Mouse (Mus musculus): Measurements from ENCODE around the gene Camsap3. TPM values are rescaled to one million over a fixed set of nuclear protein-coding genes. Genes with fewer than 3 reads are reported as not detected.
"Not testable (repeated sequence)": the region's sequence is repeated elsewhere in the genome, so short reads cannot be mapped to it uniquely, and the experiment has no call there.

Camsap3 gene
- polyA plus RNA-seq, 1 experiment from 2014 or later = 16.7 TPM

- H3K27me3 ChIP-seq = no peaks in the 10 kb centered on the region
- no peak overlapping the region for H3K4me2 ChIP-seq (replicated peaks)
- H3K4me3 ChIP-seq (replicated peaks) = no peak overlapping the region
- WGBS = 64% methylated on average over 15 of the region's 15 CpGs
- H3K4me1 ChIP-seq = 0 out of 2 replicates have a peak, but pooled peaks cover 3% of the 10 kb centered on the region
- H3K27ac ChIP-seq (replicated peaks) = 0 out of 2 replicates have a peak overlapping the region, but pooled peaks have one; percentile 13
- ATAC-seq (ENCODE audit: insufficient number of reproducible peaks, low FRiP score, low TSS enrichment, low read depth) = no peak
- H3K9ac ChIP-seq = no peak overlapping the region
- no peaks in the 10 kb centered on the region for H3K36me3 ChIP-seq
- H3K9me3 ChIP-seq (replicated peaks) = no peaks in the 10 kb centered on the region
Measured at GRCm38 (mm10) chr8:3576211-3576960, 10.7 kb upstream of the Camsap3 start.

GRCm38 (mm10) chr8:3579390-3580364 lies 7.4 kb upstream of the Camsap3 start:
- peak; percentile 56; the same call in 1 of the 2 replicates for ATAC-seq (ENCODE audit: insufficient number of reproducible peaks, low FRiP score, low TSS enrichment, low read depth)
- Histone ChIP-seq H3K4me3 (replicated peaks) (no peak overlapping the region), H3K27me3 (no peaks in the 10 kb centered on the region), H3K27ac (replicated peaks) (peak overlapping the region; percentile 70), H3K9me3 (replicated peaks) (no peaks in the 10 kb centered on the region), H3K4me2 (replicated peaks) (no peak overlapping the region), H3K36me3 (no peaks in the 10 kb centered on the region), H3K9ac (no peak overlapping the region), H3K4me1 (0 out of 2 replicates have a peak, but pooled peaks cover 3% of the 10 kb centered on the region)
- 57% methylated on average over 9 of the region's 9 CpGs for WGBS

DNA sequence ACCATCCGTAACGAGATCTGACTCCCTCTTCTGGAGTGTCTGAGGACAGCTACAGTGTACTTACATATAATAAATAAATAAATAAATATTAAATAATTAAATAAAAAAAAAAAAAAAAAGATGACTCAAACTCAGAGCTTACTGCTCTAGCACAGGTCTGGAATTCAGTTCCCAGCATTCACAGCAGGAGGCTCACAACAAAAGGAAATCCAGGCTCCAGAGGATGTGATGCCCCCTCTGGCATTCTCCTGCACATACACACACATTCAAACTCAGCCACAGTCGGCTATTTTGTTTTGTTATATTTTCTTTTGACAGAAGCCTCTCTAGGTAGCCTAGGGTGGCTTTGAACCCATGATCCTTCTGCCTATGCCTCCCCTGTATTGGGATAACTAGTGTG lies 5.1 kb upstream of the Camsap3 start:
- not testable (repeated sequence) for H3K27me3 ChIP-seq; ATAC-seq (ENCODE audit: insufficient number of reproducible peaks, low FRiP score, low TSS enrichment, low read depth); H3K9ac ChIP-seq; H3K27ac ChIP-seq (replicated peaks); H3K4me2 ChIP-seq (replicated peaks); H3K4me1 ChIP-seq; H3K4me3 ChIP-seq (replicated peaks); H3K9me3 ChIP-seq (replicated peaks); H3K36me3 ChIP-seq
- 78% methylated on average over 1 of the region's 3 CpGs for WGBS

DNA sequence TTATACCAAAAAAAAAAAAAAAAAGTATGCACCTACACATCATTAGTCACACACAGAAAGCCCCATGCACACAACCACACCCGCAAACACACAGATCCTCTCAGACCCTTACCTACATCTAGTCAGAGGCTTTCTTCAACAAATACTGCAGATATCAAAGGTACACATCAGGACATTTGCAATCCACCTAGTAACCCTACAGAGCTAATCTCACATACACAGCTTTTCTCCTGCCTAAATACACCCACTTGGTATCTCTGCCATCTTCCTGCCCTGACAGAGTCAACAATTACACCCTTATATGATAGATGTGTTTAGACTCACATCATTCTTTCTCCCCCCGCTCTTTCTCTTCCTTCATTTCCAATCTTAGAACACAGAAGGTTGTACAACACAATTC lies 641 bp upstream of the Camsap3 start:
- no peaks in the 10 kb centered on the region for H3K36me3 ChIP-seq
- no peaks in the 10 kb centered on the region for H3K9me3 ChIP-seq (replicated peaks)
- no peak overlapping the region for H3K9ac ChIP-seq
- H3K4me2 ChIP-seq (replicated peaks) = no peak overlapping the region
- peaks cover 15% of the 10 kb centered on the region for H3K4me1 ChIP-seq
- 86% methylated on average over 2 of the region's 2 CpGs for WGBS
- no peak for ATAC-seq (ENCODE audit: insufficient number of reproducible peaks, low FRiP score, low TSS enrichment, low read depth)
- no peak overlapping the region for H3K27ac ChIP-seq (replicated peaks)
- no peak overlapping the region for H3K4me3 ChIP-seq (replicated peaks)
- peaks cover 4% of the 10 kb centered on the region for H3K27me3 ChIP-seq

DNA sequence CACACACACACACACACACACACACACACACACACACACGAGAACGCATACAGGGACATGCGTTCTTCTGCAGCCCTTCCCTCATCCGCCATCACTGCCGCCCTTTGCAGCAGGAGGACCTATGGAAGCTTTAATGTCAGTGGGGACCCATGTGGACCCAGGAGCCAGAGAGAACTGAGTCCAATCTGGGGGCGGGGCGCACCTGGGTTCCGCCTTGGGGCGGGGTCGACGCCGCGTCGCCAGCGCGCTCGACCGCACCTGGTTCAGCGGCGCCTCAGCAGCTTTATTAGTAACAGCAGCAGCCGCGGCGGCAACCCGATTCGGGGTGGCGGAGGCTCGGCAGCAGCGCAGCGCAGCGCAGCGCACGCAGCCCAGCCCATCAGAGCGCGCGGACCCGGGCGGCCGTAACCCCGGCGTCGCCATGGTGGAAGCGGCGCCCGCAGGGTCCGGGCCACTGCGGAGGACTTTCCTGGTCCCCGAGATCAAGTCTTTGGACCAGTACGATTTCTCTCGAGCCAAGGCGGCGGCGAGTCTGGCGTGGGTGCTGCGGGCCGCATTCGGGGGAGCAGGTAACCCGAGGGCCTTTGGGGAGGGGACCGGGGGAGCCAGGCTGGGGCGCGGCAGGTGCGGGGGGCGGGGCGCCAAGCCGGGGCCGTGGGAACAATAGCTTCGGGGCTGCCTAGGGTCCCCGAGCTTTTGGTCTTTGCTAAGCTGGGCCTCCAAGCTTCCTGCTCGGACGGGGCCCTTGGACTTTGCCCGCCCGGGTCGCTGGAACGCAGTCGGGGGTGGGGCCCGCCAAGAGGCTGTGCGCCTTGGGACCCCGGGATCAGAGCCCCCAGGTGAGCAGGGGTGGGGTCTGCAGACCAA lies 531 bp downstream of the Camsap3 start:
- H3K9ac ChIP-seq = peak overlapping the region; percentile 65
- H3K4me3 ChIP-seq (replicated peaks) = peak overlapping the region; percentile 71
- peak overlapping the region; percentile 93 for H3K4me2 ChIP-seq (replicated peaks)
- H3K27me3 ChIP-seq = peaks cover 4% of the 10 kb centered on the region
- no peaks in the 10 kb centered on the region for H3K9me3 ChIP-seq (replicated peaks)
- under 1% methylated on average over 77 of the region's 77 CpGs for WGBS
- no peaks in the 10 kb centered on the region for H3K36me3 ChIP-seq
- H3K27ac ChIP-seq (replicated peaks) = peak overlapping the region; percentile 83
- ATAC-seq (ENCODE audit: insufficient number of reproducible peaks, low FRiP score, low TSS enrichment, low read depth) = peak; percentile 77
- H3K4me1 ChIP-seq = peaks cover 15% of the 10 kb centered on the region

DNA sequence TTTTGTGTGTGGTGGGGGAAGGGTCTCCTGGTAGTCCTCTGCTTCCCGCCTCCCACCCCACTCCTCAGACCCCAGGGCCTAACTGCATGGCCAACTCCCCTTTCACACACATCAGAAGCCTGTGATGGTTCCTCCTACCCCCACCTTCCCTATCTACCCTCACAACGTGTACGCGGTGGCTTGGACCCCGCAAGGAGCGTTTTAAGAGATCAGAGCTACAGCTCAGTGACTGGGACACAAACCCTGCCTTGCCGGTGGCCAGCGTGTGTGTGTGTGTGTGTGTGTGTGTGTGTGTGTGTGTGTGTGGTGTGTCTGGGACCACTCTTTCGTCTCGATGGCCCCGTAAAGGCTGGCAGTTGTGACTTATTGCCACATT lies 1.2 kb downstream of the Camsap3 start:
- Histone ChIP-seq H3K4me2 (replicated peaks) (peak overlapping the region; percentile 93), H3K9ac (peak overlapping the region; percentile 65), H3K27ac (replicated peaks) (peak overlapping the region; percentile 83), H3K4me3 (replicated peaks) (peak overlapping the region; percentile 71), H3K27me3 (peaks cover 4% of the 10 kb centered on the region), H3K9me3 (replicated peaks) (no peaks in the 10 kb centered on the region), H3K36me3 (no peaks in the 10 kb centered on the region), H3K4me1 (peaks cover 15% of the 10 kb centered on the region)
- WGBS = 1% methylated on average over 11 of the region's 11 CpGs
- ATAC-seq (ENCODE audit: insufficient number of reproducible peaks, low FRiP score, low TSS enrichment, low read depth) = 0 out of 2 replicates have a peak, but pooled peaks have one; percentile 17

DNA sequence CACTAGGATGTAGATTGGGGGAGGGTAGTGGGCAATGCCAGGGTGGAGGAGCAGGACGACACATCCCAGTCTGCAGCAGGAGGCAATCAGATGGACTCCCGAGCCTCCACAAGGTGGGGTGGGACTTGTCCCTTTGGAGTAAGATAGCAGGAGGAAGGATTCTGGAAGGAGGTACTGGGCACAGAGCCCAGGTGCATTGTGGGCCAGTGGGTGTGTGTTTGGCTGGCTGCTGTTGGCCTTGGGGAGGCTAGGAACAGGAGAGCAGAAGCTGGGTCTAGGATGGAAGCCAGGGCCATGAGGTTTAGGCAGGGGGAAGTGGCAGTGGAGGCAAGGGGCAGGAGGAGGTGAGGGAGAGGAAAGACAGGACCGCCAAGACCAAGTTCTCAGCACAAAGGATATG lies 6.4 kb downstream of the Camsap3 start:
- WGBS = 63% methylated on average over 3 of the region's 3 CpGs
- no peak overlapping the region for H3K27ac ChIP-seq (replicated peaks)
- H3K4me3 ChIP-seq (replicated peaks) = no peak overlapping the region
- H3K4me2 ChIP-seq (replicated peaks) = no peak overlapping the region
- no peak for ATAC-seq (ENCODE audit: insufficient number of reproducible peaks, low FRiP score, low TSS enrichment, low read depth)
- no peak overlapping the region for H3K9ac ChIP-seq
- H3K36me3 ChIP-seq = no peaks in the 10 kb centered on the region
- peaks cover 8% of the 10 kb centered on the region; the same call in 1 of the 2 replicates for H3K4me1 ChIP-seq
- H3K9me3 ChIP-seq (replicated peaks) = no peaks in the 10 kb centered on the region
- H3K27me3 ChIP-seq = no peaks in the 10 kb centered on the region

- H3K4me1 ChIP-seq = peaks cover 7% of the 10 kb centered on the region; the same call in 1 of the 2 replicates
- no peak overlapping the region for H3K27ac ChIP-seq (replicated peaks)
- ATAC-seq (ENCODE audit: insufficient number of reproducible peaks, low FRiP score, low TSS enrichment, low read depth) = no peak
- no peaks in the 10 kb centered on the region for H3K9me3 ChIP-seq (replicated peaks)
- no peaks in the 10 kb centered on the region for H3K27me3 ChIP-seq
- H3K4me3 ChIP-seq (replicated peaks) = no peak overlapping the region
- 79% methylated on average over 2 of the region's 2 CpGs for WGBS
- no peak overlapping the region for H3K4me2 ChIP-seq (replicated peaks)
- peaks cover 5% of the 10 kb centered on the region; the same call in 1 of the 2 replicates for H3K36me3 ChIP-seq
- H3K9ac ChIP-seq = no peak overlapping the region
Measured at GRCm38 (mm10) chr8:3594466-3594865, 7.4 kb downstream of the Camsap3 start.

DNA sequence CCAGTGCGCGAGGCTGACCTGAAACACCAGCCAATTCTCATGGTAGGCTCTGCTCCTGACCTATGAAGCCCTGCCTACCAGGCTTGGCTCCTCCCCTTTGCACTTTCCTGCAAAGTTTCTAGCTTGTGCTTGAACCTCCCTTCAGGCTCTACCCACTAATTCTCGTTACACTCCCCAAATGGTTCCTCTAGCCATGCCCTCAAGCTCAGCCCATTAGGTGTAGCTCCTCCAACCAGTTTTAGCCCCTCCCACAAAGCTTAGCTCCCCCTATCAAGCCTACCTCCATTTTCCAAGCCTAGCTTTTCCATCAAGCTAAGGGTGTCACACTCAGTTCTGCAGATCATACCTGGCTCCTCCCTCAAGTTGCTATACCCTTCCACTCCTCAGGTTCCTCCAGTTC lies 11.0 kb downstream of the Camsap3 start:
- Histone ChIP-seq H3K4me1 (peaks cover 7% of the 10 kb centered on the region; the same call in 1 of the 2 replicates), H3K9me3 (replicated peaks) (no peaks in the 10 kb centered on the region), H3K9ac (no peak overlapping the region), H3K27ac (replicated peaks) (no peak overlapping the region), H3K4me3 (replicated peaks) (no peak overlapping the region), H3K36me3 (peaks cover 22% of the 10 kb centered on the region), H3K27me3 (no peaks in the 10 kb centered on the region), H3K4me2 (replicated peaks) (no peak overlapping the region)
- no peak for ATAC-seq (ENCODE audit: insufficient number of reproducible peaks, low FRiP score, low TSS enrichment, low read depth)
- 65% methylated on average over 3 of the region's 3 CpGs for WGBS

DNA sequence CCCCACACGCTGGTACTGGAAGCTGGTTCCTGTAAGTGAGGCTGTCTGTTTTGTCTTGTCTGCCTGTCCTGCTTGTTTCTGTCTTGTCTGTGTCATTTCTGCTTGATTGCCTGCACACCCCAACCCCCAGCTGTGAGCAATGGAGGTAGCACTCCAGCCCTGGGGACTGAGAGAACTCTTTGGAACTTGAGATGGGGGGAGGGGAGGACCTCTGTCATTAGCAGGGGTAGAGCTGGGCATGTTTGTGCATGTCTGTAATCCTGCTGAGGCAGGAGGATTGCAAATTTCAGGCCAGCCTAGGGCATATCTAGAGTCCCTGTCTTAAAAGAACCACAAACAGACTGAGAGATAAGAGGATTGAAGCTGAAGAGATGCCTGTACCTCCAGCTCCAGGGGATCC lies 12.1 kb downstream of the Camsap3 start:
- H3K27me3 ChIP-seq = no peaks in the 10 kb centered on the region
- H3K27ac ChIP-seq (replicated peaks) = no peak overlapping the region
- H3K36me3 ChIP-seq = peaks cover 28% of the 10 kb centered on the region
- no peak overlapping the region for H3K9ac ChIP-seq
- no peak overlapping the region for H3K4me3 ChIP-seq (replicated peaks)
- ATAC-seq (ENCODE audit: insufficient number of reproducible peaks, low FRiP score, low TSS enrichment, low read depth) = no peak
- H3K9me3 ChIP-seq (replicated peaks) = no peaks in the 10 kb centered on the region
- no peak overlapping the region for H3K4me2 ChIP-seq (replicated peaks)
- H3K4me1 ChIP-seq = 0 out of 2 replicates have a peak, but pooled peaks cover 3% of the 10 kb centered on the region
- 50% methylated on average over 1 of the region's 1 CpGs for WGBS

Data from embryonic facial prominence, embryonic 15.5 days (tissue).